Mouse (Mus musculus): ENCODE data around the gene Osbpl5. TPM values are rescaled to one million over a fixed set of nuclear protein-coding genes. Genes with fewer than 3 reads are reported as not detected.
A peak's percentile ranks its signal among the peaks of the same experiment; 100 is the strongest.
"Not testable (repeated sequence)": the region's sequence is repeated elsewhere in the genome, so short reads cannot be mapped to it uniquely, and the experiment has no call there.

The Osbpl5 gene
- polyA plus RNA-seq, 1 experiment from 2014 or later = 43.8 TPM

DNA sequence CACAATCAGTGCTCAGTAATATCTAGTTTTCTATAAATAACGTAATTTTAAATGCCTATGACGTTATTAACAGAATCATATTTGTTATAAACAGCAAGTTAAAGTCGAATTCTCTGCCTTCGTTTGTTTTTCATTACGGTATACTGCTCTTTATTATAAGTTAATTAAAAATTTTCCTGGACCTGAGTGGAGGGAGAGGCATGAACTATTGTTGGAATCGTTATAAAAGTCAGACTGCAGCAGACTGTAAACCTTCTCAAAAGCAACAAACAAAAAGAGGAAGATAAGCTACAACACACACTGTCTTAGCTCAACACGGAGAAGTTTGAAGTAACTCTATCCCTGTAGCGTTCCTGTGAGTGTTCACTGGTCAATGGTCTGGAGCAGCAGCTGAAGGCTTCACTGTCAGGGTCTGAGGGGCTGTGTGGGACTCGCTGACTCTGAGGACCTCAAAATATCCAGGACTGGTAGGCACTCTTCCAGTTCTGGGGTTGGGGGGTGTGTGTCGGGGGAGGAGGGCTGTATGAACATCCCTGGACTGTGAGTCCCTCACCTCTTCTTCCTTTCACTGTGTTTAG is 106.9 kb downstream of the Osbpl5 start:
- 53% methylated on average over 10 of the region's 10 CpGs for WGBS
- H3K4me2 ChIP-seq (replicated peaks) = peak overlapping the region; percentile 81
- ATAC-seq (ENCODE audit: low FRiP score, low read depth) = not testable (repeated sequence)

DNA sequence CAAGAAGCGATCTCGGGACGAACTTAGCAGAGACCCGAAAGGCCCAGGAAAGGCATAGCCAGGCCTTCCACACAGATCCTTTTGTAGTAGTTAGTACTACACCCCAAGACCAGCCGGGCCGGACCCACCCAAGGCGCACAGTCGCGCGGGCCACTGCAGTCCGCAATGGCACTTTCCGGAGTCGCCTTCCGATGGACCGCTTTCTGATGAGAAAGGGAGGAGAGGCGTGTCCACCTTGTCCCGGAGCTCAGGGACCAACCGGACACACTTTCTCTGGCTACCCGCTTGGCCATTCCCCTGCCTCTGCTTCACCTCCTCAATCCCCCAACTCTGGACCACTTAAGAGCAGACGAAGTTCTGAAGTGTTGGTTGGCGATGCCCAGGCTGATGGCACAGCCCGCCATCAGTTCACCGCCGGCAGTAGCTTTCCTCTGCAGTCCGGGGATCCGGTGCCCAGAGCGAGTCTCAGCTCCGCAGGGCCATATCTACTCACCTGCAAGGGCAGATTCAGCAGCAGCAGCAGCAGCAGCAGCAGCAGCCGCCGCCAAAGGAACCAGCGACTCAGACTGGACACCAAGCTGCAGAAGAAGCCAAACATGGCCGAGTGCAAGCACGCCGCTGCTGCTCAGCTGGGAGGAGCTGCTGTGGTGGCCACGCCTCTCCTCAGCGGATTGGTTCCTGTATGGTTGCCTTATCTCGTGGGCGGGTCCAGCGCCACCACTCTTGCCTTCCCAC is 107.6 kb downstream of the Osbpl5 start, which contains the start of gene Tnfrsf22:
Tnfrsf22 (minus strand) TSS at position 628 of the 735 bp plus-strand sequence.
- H3K9me3 ChIP-seq = peaks cover 7% of the 10 kb centered on the region; the same call in 1 of the 2 replicates
- H3K4me1 ChIP-seq = no peaks in the 10 kb centered on the region
- WGBS = 3% methylated on average over 39 of the region's 39 CpGs
- H3K9ac ChIP-seq = peak within 1 kb of the TSS; percentile 81
- H3K4me2 ChIP-seq (replicated peaks) = peak within 1 kb of the TSS; percentile 81
- ATAC-seq (ENCODE audit: low FRiP score, low read depth) = peak; percentile 95
- no peak within 1 kb of the TSS for H3K27ac ChIP-seq
- H3K4me3 ChIP-seq = peak within 1 kb of the TSS; percentile 79
- no peaks in the 10 kb centered on the region for H3K36me3 ChIP-seq
- H3K27me3 ChIP-seq = no peaks in the 10 kb centered on the region

More for the DNA sequence above, 106.9 kb downstream of the Osbpl5 start:
- peak overlapping the region; percentile 79 for H3K4me3 ChIP-seq
- not testable (repeated sequence) for H3K27ac ChIP-seq, H3K4me1 ChIP-seq, H3K36me3 ChIP-seq, H3K9ac ChIP-seq, H3K27me3 ChIP-seq, H3K9me3 ChIP-seq

DNA sequence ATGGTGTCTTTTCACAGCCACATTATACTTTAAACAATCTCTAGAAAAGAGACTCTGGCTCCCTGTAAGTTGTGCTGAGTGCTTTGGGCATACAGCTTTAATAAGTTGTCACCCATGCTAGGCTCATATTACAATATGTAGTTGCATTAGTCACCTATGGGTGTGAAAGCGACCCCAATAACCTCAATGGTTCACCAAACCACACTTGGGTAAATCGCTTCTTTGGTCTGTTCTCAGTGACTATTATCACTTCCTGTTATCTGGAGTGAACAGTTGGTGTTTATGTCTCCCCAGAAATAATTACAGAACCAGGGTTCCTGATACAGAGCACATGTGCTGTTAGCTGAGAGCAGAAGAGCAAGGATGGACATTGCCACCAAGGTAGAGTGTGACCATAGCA is 112.8 kb downstream of the Osbpl5 start:
- H3K9me3 ChIP-seq; H3K4me3 ChIP-seq; H3K27ac ChIP-seq; H3K36me3 ChIP-seq; H3K27me3 ChIP-seq; H3K4me1 ChIP-seq; ATAC-seq (ENCODE audit: low FRiP score, low read depth); H3K9ac ChIP-seq; H3K4me2 ChIP-seq (replicated peaks): not testable (repeated sequence)
- WGBS = 83% methylated on average over 2 of the region's 2 CpGs

Small RNA genes within 50 kb of the gene (microRNA-seq; reads per million reads assigned to microRNA genes)
- not detected for gene Gm22064

Other genes starting within 250 kb of the Osbpl5 start
- gene Nap1l4, start 207.9 kb downstream of the Osbpl5 start, polyA plus RNA-seq (2015; fragmentation: Nextera tagmentation; extraction: Ambion mirVana) = 281 and 285 TPM in 2 replicates
- 58.5 and 62.8 TPM in 2 replicates for gene Cars, start 156.9 kb downstream of the Osbpl5 start, polyA plus RNA-seq (2015; fragmentation: Nextera tagmentation; extraction: Ambion mirVana)
- gene Tnfrsf26, start 128.3 kb downstream of the Osbpl5 start, polyA plus RNA-seq (2015; fragmentation: Nextera tagmentation; extraction: Ambion mirVana) = 0.15 and 0.27 TPM in 2 replicates
- gene Tnfrsf22, start 107.3 kb downstream of the Osbpl5 start, polyA plus RNA-seq (2015; fragmentation: Nextera tagmentation; extraction: Ambion mirVana) = 13.0 and 13.3 TPM in 2 replicates
- gene Tnfrsf23, start 71.1 kb downstream of the Osbpl5 start, polyA plus RNA-seq (2015; fragmentation: Nextera tagmentation; extraction: Ambion mirVana) = 1.2 and 1.8 TPM in 2 replicates
- not detected in 2 replicates for gene Mrgprg, start 10.0 kb upstream of the Osbpl5 start, polyA plus RNA-seq (2015; fragmentation: Nextera tagmentation; extraction: Ambion mirVana)
- 1.5 and 1.8 TPM in 2 replicates for gene Mrgpre, start 27.5 kb upstream of the Osbpl5 start, polyA plus RNA-seq (2015; fragmentation: Nextera tagmentation; extraction: Ambion mirVana)
- gene Nadsyn1, start 65.9 kb upstream of the Osbpl5 start, polyA plus RNA-seq (2015; fragmentation: Nextera tagmentation; extraction: Ambion mirVana) = 7.5 and 7.6 TPM in 2 replicates
- gene Dhcr7, start 66.2 kb upstream of the Osbpl5 start, polyA plus RNA-seq (2015; fragmentation: Nextera tagmentation; extraction: Ambion mirVana) = 33.8 and 38.7 TPM in 2 replicates
- gene Gm498, start 109.9 kb upstream of the Osbpl5 start, polyA plus RNA-seq (2015; fragmentation: Nextera tagmentation; extraction: Ambion mirVana) = not detected in 2 replicates
- 0.39 and 0.59 TPM in 2 replicates for gene Shank2, start 244.9 kb upstream of the Osbpl5 start, polyA plus RNA-seq (2015; fragmentation: Nextera tagmentation; extraction: Ambion mirVana)